Mouse (Mus musculus) cerebellum, postnatal 36 days (tissue): ENCODE results near the gene Acsm1.

Experiments
- DNase-seq, 2 experiments: peaks; one replicate each; pipeline ENCODE4 v3.0.0; 2021 to 2022; ENCODE audit warnings: mixed read lengths in 2 of 2

The Acsm1 gene

GRCm38 (mm10) chr7:119673465-119673864, 66.6 kb downstream of the Acsm1 start:
- peak in 1 of 2 experiments; percentile 23 for DNase-seq

GRCm38 (mm10) chr7:119680107-119680506, 73.3 kb downstream of the Acsm1 start:
- DNase-seq = no peak

GRCm38 (mm10) chr7:119682699-119683098, 75.9 kb downstream of the Acsm1 start:
- DNase-seq = no peak

GRCm38 (mm10) chr7:119689726-119690125, 82.9 kb downstream of the Acsm1 start, which contains the start of gene Acsm4:
Acsm4 (plus strand) TSS chr7:119690026.
- no peak for DNase-seq

GRCm38 (mm10) chr7:119692302-119692701, 85.5 kb downstream of the Acsm1 start:
- no peak for DNase-seq

- DNase-seq = no peak
Observed at GRCm38 (mm10) chr7:119694926-119695325, 88.1 kb downstream of the Acsm1 start.
